Mouse (Mus musculus): ENCODE data around the gene Fiz1. TPM values are rescaled to one million over a fixed set of nuclear protein-coding genes. Genes with fewer than 3 reads are reported as not detected.

The Fiz1 gene
- polyA plus RNA-seq, 1 experiment from 2014 or later: 51.1 TPM

DNA sequence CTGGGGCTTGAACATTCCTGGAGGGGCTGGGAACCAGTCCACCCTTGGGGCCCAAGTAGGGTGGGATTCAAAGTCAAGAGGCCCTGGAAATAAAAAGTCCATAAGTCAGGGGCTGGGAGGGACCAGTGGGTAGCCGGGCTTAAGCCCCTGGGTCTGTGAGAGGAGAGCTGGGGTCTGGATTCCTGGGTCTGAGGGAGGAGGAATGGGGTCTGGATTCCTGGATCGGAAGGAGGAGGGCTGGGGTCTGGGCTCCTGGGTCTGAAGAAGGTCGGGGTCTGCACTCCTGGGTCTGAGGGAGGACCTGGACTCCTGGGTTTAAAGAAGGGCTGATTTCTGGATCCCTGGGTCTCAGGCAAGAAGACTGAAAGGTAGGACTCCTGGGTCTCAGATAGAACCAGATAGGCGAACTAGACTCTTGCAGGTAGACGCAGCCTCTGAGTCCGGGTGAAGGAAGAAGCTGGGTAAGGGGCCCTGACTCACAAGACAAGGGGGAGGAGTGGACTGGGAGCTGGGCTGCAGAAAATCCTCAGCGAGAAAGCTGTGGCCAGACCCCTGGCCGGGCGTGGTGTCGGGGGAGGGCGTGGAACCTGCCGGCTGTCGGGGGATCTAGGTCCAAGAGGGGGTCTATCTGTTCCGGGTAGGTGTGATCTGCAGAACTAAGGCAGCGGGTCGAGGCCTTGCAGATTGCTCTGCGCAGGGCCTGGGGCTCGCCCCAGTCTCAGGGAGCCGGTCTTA is 19.1 kb downstream of the Fiz1 start:
- 0 out of 2 replicates have a peak, but pooled peaks cover 9% of the 10 kb centered on the region for H3K27me3 ChIP-seq
- 5% methylated on average over 19 of the region's 19 CpGs for WGBS
- H3K9me3 ChIP-seq: 0 out of 2 replicates have a peak, but pooled peaks cover 3% of the 10 kb centered on the region
- H3K36me3 ChIP-seq: peaks cover 42% of the 10 kb centered on the region
- ATAC-seq: no peak; the same call in 1 of the 2 replicates
- peak overlapping the region; percentile 68 for H3K4me3 ChIP-seq (replicated peaks)
- peaks cover 40% of the 10 kb centered on the region for H3K4me1 ChIP-seq (replicated peaks)
- H3K27ac ChIP-seq: peak overlapping the region; percentile 87
- peak overlapping the region; percentile 81 for H3K9ac ChIP-seq (replicated peaks)
- H3K4me2 ChIP-seq (replicated peaks): peak overlapping the region; percentile 94

DNA sequence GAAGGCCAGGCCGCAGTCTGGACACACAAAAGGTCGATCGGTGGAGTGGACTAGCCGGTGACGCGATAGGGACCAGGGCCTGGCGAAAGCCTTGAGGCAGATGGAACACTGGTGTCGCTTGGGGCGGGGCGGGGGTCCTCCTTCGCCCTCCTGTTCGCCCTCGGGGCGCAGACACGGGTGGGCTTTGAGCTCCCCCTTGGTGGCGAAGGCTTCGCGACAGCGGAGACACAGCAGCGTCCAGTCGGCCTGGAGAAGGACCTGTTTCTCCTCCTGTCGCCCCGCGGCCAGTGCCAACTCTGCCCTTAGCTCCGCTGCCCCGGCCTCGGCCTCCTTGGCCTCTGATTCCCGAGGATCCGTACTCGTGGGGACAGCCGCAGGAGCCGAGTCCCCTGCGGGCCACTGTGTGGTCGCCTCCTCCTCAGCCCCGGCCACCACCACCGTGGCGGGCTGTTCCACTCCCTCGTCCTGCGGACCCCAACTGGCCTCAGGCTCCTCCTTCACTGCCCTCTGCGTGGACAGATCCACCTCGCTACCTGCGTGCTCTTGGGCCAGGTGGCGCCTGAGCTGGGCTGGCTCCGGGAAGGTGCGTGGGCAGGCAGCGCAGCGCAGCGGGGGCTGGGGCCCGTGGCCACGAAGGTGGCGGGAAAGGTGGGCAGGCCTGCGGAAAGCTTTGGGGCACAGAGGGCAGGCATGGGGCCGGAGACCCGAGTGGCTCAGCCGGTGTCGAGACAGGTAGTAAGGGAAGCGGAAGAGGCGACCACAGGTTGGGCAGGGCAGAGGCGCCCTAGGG is 20.3 kb downstream of the Fiz1 start:
- Histone ChIP-seq H3K4me3 (replicated peaks) (peak overlapping the region; percentile 68), H3K9me3 (peaks cover 6% of the 10 kb centered on the region; the same call in 1 of the 2 replicates), H3K4me2 (replicated peaks) (peak overlapping the region; percentile 94), H3K27ac (no peak overlapping the region), H3K36me3 (peaks cover 45% of the 10 kb centered on the region), H3K9ac (replicated peaks) (peak overlapping the region; percentile 81), H3K27me3 (0 out of 2 replicates have a peak, but pooled peaks cover 9% of the 10 kb centered on the region), H3K4me1 (replicated peaks) (peaks cover 40% of the 10 kb centered on the region)
- no peak for ATAC-seq
- WGBS: 53% methylated on average over 59 of the region's 59 CpGs

DNA sequence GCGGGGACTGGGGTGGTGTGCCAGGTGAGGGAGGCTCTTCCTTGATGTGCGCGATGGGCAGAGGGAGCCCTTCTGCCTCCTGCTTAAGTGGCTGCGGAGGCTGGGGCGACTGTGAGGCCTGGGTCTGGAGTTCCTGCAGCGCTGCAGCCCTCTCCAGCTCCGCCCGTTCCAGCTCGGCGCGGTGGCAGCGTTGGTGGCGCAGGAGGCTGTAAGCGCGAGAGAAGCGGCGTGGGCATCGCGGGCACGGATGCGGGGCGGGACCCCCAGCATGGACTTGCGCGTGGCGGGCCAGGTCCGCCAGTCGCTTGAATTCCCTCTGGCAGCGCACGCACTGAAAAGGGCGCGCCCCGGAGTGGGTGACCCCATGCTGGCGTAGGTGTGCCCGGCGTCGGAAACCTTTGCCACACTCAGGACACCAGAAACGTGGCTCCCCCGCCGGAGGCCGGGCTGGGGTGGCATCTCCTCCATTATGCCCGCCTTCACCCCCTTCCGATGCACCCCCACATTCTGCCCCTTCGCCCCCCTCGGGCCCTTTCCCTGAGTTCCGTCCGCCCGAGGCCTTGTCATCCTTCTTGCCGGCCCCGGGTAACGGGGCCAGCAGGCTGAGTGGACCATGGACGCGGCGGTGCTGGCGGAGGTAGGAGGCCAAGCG is 21.0 kb downstream of the Fiz1 start:
- Histone ChIP-seq H3K27me3 (0 out of 2 replicates have a peak, but pooled peaks cover 9% of the 10 kb centered on the region), H3K4me2 (replicated peaks) (peak overlapping the region; percentile 94), H3K9me3 (peaks cover 6% of the 10 kb centered on the region; the same call in 1 of the 2 replicates), H3K36me3 (peaks cover 45% of the 10 kb centered on the region), H3K9ac (replicated peaks) (peak overlapping the region; percentile 81), H3K27ac (no peak overlapping the region), H3K4me3 (replicated peaks) (peak overlapping the region; percentile 68), H3K4me1 (replicated peaks) (peaks cover 40% of the 10 kb centered on the region)
- ATAC-seq: no peak
- WGBS: 42% methylated on average over 55 of the region's 55 CpGs

DNA sequence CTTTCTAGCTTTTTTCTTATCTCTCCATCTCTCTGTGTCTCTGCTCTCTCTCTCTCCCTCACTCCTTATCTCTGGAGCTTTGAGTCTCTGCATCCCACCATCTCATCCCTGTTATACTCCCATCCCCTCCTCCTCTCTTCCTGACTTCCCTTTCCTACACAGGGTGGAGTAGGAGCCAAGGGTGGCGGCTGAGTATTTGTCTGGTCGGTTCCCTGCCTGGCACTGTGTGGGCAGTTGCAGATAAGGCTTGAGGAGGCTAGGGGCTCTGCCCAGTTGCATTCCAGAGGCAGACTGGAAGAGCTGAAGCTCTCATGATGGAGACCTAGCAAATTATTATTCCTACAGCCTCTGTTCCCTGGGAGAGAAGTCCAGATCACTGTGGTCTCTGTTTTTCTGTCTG is 26.2 kb downstream of the Fiz1 start:
- no peak for ATAC-seq
- no peak overlapping the region for H3K9ac ChIP-seq (replicated peaks)
- peaks cover 10% of the 10 kb centered on the region for H3K4me1 ChIP-seq (replicated peaks)
- WGBS: 69% methylated on average over 2 of the region's 2 CpGs
- H3K27me3 ChIP-seq: no peaks in the 10 kb centered on the region; the same call in 1 of the 2 replicates
- peaks cover 6% of the 10 kb centered on the region; the same call in 1 of the 2 replicates for H3K9me3 ChIP-seq
- H3K27ac ChIP-seq: no peak overlapping the region
- peaks cover 32% of the 10 kb centered on the region for H3K36me3 ChIP-seq
- no peak overlapping the region for H3K4me3 ChIP-seq (replicated peaks)
- H3K4me2 ChIP-seq (replicated peaks): no peak overlapping the region

DNA sequence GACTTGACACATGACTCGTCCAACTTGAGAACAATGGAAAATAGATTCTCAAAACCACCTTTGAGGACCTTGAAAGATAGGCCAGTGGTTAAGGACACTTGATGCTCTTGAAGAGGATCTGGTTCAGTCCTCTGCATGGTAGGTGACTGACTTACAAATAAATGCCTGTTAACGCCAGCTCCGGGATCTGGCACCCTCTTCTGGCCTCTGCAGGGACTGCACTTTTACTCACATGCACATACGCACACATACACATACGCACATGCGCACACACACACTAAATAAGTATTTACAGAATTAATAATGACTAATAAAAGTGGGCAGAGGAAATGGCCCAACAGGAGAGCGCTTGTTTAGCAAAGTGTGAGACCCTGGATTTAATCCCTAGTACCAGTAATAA is 37.7 kb downstream of the Fiz1 start:
- 87% methylated on average over 7 of the region's 7 CpGs for WGBS
- no peak overlapping the region for H3K9ac ChIP-seq (replicated peaks)
- H3K4me1 ChIP-seq (replicated peaks): no peaks in the 10 kb centered on the region
- H3K27ac ChIP-seq: no peak overlapping the region
- no peak overlapping the region for H3K4me3 ChIP-seq (replicated peaks)
- H3K4me2 ChIP-seq (replicated peaks): no peak overlapping the region
- no peaks in the 10 kb centered on the region for H3K36me3 ChIP-seq
- no peak for ATAC-seq
- H3K9me3 ChIP-seq: no peaks in the 10 kb centered on the region
- no peaks in the 10 kb centered on the region for H3K27me3 ChIP-seq

DNA sequence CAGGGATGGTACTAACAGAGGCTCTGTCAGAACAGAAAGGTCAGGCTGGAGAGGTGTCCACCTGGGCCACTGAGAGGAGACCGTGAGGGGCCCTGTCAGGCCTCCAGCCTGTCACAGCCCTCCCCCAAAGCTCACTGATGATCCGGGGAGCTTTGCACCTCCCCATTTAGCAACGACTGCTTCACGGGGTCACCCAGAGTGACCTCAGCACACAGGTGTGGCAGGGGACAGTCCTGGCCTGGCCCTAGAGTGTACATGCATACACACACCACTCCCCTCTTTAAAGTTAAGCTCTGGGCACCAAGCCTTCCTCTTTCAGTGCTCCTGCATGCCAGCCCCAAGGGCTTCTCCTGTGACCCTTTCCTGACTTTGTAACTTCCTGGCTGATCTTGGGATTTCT is 39.0 kb downstream of the Fiz1 start:
- no peak overlapping the region for H3K27ac ChIP-seq
- no peak overlapping the region for H3K4me2 ChIP-seq (replicated peaks)
- H3K9ac ChIP-seq (replicated peaks): no peak overlapping the region
- WGBS: 69% methylated on average over 4 of the region's 4 CpGs
- no peak for ATAC-seq
- no peaks in the 10 kb centered on the region for H3K27me3 ChIP-seq
- H3K4me3 ChIP-seq (replicated peaks): no peak overlapping the region
- no peaks in the 10 kb centered on the region for H3K9me3 ChIP-seq
- no peaks in the 10 kb centered on the region for H3K36me3 ChIP-seq
- no peaks in the 10 kb centered on the region for H3K4me1 ChIP-seq (replicated peaks)

DNA sequence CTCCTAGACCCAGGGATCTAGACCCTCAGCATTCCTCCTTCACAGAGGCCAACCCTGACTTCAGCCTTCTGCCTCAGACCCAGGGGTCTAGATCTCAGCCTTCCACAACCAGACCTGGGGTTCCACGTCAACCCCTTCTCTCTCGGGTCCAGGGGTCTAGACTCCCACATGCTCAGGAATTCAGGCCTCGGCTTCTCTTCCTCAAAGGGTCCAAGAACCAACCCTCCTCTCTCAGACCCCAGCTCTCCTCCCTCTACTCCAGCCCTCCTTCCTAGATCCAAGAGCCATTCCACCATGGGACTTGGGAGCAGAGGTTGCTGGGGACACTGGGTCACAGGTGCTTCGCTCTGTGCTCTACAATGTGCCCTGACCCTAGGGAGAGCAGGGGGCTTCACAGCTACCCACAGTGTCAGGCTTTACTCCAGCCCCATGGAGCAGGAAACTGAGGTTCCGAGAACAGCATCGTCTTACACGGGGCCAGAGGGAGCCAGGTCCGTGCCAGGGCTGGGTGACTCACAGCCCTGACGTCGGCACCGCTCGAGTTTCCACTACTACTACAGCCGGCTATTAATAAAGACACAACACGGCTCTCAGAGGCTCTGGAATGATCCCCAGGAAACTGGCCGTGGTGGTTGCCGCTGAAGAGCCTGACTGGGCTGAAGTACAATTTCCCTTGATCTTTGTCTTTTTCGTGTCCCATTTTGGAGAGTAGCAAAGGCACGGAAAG is 42.0 kb downstream of the Fiz1 start:
- Histone ChIP-seq H3K4me1 (replicated peaks) (no peaks in the 10 kb centered on the region), H3K4me2 (replicated peaks) (no peak overlapping the region), H3K9me3 (no peaks in the 10 kb centered on the region), H3K9ac (replicated peaks) (no peak overlapping the region), H3K27me3 (no peaks in the 10 kb centered on the region), H3K36me3 (no peaks in the 10 kb centered on the region), H3K4me3 (replicated peaks) (no peak overlapping the region), H3K27ac (no peak overlapping the region)
- no peak for ATAC-seq
- WGBS: 84% methylated on average over 18 of the region's 18 CpGs

DNA sequence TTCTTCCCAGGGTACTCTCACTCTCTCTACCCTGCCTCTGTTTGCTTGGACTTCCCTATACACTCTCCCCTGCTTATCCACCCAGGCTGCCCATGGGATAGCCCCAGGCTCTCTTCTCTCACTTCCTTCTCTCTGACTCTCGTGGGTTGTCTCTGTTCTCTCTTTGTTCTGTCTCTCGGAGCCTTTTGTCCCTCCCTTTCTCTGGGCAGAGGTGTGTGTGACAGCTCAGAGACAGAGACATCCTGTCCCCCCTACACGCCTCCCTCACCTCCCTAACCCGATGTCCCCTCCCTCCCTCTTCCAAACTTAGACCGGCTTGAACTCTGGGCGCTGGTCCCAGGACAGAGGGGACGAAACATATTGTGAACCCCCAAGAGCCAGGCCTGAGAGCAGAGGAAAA is 42.8 kb downstream of the Fiz1 start:
- no peak for ATAC-seq
- Histone ChIP-seq H3K9ac (replicated peaks) (no peak overlapping the region), H3K27me3 (no peaks in the 10 kb centered on the region), H3K27ac (no peak overlapping the region), H3K9me3 (no peaks in the 10 kb centered on the region), H3K4me2 (replicated peaks) (no peak overlapping the region), H3K4me3 (replicated peaks) (no peak overlapping the region), H3K4me1 (replicated peaks) (no peaks in the 10 kb centered on the region), H3K36me3 (no peaks in the 10 kb centered on the region)
- 25% methylated on average over 7 of the region's 7 CpGs for WGBS

DNA sequence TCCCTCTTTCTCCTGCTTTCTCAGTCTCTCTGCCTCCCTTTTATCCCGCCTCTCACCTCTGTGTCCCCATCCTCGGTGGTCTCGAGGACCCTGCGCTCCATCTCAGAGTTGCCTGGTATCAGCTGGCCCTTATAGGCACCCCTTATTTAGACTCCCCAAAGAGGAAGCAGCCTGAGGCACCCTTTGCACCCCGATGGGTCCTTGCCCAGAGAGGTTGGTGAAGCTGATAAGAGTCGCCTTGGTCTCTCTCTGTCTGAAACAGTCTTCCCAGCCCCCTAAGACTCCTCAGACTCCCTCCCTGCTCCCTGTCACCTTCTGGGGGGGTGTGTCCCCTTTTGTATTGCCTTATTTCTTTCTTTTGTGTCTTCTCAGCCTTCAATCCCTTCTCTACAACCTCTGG is 43.4 kb downstream of the Fiz1 start, which contains the start of gene Sbk3:
TSS of gene Sbk3 (minus strand) at position 101 of the 400 bp plus-strand sequence.
- Histone ChIP-seq H3K4me1 (replicated peaks) (no peaks in the 10 kb centered on the region), H3K4me3 (replicated peaks) (no peak within 1 kb of the TSS), H3K27ac (no peak within 1 kb of the TSS), H3K4me2 (replicated peaks) (no peak within 1 kb of the TSS), H3K27me3 (no peaks in the 10 kb centered on the region), H3K36me3 (no peaks in the 10 kb centered on the region), H3K9ac (replicated peaks) (no peak within 1 kb of the TSS), H3K9me3 (no peaks in the 10 kb centered on the region)
- no peak for ATAC-seq
- 41% methylated on average over 6 of the region's 6 CpGs for WGBS

DNA sequence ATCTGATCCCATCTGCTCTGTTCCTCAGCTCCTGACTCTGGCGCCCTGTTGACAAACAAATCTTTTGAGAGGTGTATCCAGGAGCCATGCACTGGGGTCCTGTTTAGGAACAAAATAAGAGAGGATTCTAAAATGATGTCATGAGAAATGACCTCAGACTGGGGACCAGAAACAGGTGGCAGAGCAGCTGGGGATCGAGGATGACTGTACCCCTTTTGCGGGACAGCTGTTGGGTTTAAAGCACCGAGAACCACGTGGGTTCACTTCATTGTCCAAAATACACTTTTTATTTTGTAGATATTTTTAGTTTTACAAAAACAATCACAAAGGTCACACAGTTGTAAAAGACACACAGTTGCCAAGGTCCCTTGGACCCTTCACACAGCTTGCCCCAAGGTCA is 49.5 kb downstream of the Fiz1 start:
- ATAC-seq: no peak
- Histone ChIP-seq H3K27ac (no peak overlapping the region), H3K4me2 (replicated peaks) (no peak overlapping the region), H3K9me3 (no peaks in the 10 kb centered on the region), H3K4me1 (replicated peaks) (no peaks in the 10 kb centered on the region), H3K4me3 (replicated peaks) (no peak overlapping the region), H3K27me3 (no peaks in the 10 kb centered on the region), H3K9ac (replicated peaks) (no peak overlapping the region), H3K36me3 (no peaks in the 10 kb centered on the region)
- WGBS: 85% methylated on average over 5 of the region's 5 CpGs

DNA sequence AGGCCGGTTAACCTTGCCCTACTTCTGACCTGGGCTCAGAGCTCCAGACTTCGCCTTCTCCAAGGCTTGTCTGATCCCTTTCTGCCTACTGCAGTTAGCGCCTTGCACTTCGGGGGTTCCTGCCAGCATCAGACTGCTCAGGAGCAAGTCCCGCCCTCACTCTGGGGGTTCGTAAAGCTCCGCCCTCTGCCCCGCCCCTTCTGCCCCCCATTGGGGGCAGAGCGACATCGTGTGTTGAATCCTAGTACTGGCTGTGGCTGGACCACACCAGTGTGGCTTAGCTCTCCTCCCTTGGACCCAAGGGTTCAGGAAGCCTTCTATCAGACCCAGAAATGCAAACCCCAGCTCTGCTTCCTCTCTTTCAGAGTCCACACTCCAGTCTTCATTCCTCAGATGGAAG is 50.2 kb downstream of the Fiz1 start, which contains the start of gene Sbk2:
TSS of gene Sbk2 (minus strand) at position 135 of the 400 bp plus-strand sequence.
- WGBS: 5% methylated on average over 10 of the region's 10 CpGs

More for the DNA sequence above, 50.2 kb downstream of the Fiz1 start, which contains the start of gene Sbk2:
- Histone ChIP-seq H3K27ac (no peak within 1 kb of the TSS), H3K27me3 (no peaks in the 10 kb centered on the region), H3K9me3 (no peaks in the 10 kb centered on the region), H3K4me1 (replicated peaks) (no peaks in the 10 kb centered on the region), H3K4me3 (replicated peaks) (no peak within 1 kb of the TSS), H3K36me3 (no peaks in the 10 kb centered on the region), H3K9ac (replicated peaks) (no peak within 1 kb of the TSS), H3K4me2 (replicated peaks) (no peak within 1 kb of the TSS; the same call in 1 of the 2 replicates)
- peak; percentile 69 for ATAC-seq
